Mouse (Mus musculus) adrenal gland, adult (tissue): ENCODE data around the gene Tbx21.
A peak's percentile ranks its signal among the peaks of the same experiment; 100 is the strongest.

ENCODE experiments used
- DNase-seq, 2 experiments: peaks; one replicate each; pipeline ENCODE4 v3.0.0; 2022 to 2023; ENCODE audit warnings: low spot score in 1 of 2; ENCODE audit not compliant: inconsistent age in 2 of 2

Tbx21 gene

DNA sequence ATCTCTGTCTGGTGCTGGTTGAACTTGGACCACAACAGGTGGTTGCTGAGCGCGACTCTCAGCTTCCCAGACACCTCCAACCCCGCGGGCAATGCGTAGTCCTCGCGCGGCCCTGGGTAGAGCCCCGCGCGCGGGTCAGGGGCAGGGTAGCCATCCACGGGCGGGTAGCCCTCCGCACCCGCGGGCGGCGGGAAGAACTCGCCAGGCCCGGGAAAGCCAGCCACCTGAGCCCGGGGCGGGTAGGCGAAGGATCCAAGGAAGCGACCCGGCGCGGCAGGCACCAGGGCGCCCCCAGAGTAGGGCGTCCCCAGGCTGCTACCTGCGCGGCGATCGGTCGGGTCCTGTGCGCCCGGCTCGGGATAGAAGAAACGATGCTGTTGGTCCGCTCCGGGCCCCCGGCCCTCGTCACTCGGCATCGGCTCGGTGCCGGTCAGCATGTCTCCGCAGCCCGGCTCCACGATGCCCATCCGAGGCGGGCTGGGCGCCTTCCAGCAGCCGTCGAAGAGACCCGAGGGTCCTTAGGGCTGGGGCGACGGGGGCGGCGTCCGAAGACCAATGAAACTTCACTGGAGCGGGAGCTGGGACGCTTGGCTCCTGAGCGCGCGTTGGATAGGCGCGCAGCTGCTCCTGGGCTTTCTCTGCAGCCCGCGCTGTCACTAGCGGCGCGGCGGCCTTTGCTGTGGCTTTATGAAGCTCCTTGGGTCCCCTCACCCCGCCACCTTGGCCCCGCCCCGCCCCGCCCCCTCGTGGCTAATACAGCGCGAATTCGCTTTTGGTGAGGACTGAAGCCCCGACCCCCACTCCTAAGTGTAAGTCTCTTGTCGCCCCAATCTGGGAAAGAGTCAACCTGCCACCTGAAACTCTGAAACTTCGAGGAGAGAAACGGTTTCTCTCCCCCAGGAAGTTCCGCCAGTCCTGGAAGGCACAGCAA is at the start of gene Tbx21:
Gene Tbx21, minus strand, starts transcription at position 661 of the 931 bp plus-strand sequence.
- DNase-seq, result no peak

- DNase-seq, result no peak
These were observed 45.2 kb upstream of the Tbx21 start for GRCm38 (mm10) chr11:97160341-97160740.

DNA sequence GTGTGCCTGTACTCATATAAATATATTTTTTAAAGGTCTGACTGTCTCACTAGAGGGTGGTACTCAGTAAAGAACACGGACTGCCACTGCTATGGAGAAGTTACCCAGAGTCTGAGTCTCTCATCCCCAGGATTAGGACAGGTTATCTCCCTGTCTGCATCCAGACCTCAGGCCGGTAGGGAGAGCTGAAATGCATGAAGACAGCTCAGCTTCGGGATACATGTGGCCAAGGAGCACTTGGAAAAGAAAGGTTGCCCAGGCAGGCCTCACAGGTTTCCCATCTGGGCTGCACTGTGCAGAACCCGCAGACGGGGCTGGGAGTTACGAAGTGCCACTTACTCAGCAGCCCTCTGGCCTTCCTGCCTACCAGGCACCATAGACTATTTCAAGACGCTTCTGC is 41.9 kb upstream of the Tbx21 start:
- DNase-seq, result no peak

- peak; percentile 67 to 83 for DNase-seq
These were observed 37.6 kb upstream of the Tbx21 start for GRCm38 (mm10) chr11:97152662-97153287.

DNA sequence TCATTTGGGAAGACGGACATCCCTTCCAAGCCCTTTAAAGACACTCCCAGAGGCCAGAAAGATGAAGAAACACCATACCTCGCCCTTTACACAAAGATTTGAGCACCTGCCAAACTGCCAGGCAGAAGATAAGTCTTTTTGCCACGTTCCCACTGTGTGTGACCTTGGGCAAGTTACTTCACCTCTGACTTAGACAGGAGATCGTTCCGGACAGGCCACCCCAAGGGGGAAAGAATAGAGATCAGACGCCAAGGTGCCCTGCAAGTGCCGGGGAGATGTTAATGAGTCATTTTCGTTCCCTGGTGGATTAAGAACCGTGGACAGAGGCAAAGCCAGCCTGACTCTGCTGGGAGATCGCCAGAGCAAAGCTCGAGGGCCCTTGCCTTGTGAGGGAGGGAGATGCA is 36.9 kb upstream of the Tbx21 start:
- peak; percentile 56 to 86 for DNase-seq

DNA sequence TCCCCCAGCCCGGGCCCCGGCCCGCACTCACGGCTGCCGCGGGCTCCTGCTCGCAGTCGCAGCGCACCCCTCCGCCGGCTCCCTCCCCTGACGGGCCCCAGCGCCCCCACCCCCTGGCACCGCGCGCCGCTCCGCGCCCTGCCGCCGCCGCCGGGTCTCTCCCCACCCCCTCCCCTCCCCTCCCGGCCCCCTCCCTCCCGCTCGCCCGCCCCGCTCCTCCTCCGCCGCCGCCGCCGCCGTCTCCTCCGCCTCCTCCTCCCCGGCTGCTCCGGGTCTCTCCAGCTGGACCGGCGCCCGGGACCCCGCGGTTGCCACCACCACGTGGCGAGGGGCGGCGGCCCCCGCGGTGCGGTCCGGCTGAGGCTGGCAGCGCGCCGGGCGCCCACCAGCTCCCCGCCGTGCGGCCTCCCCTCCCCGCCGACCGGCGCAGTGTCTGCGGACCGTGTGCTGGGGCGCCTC is 36.2 kb upstream of the Tbx21 start, which contains the start of gene Tbkbp1:
Gene Tbkbp1, minus strand, starts transcription at position 153 of the 459 bp plus-strand sequence.
- DNase-seq, result peak; percentile 37 to 65

DNA sequence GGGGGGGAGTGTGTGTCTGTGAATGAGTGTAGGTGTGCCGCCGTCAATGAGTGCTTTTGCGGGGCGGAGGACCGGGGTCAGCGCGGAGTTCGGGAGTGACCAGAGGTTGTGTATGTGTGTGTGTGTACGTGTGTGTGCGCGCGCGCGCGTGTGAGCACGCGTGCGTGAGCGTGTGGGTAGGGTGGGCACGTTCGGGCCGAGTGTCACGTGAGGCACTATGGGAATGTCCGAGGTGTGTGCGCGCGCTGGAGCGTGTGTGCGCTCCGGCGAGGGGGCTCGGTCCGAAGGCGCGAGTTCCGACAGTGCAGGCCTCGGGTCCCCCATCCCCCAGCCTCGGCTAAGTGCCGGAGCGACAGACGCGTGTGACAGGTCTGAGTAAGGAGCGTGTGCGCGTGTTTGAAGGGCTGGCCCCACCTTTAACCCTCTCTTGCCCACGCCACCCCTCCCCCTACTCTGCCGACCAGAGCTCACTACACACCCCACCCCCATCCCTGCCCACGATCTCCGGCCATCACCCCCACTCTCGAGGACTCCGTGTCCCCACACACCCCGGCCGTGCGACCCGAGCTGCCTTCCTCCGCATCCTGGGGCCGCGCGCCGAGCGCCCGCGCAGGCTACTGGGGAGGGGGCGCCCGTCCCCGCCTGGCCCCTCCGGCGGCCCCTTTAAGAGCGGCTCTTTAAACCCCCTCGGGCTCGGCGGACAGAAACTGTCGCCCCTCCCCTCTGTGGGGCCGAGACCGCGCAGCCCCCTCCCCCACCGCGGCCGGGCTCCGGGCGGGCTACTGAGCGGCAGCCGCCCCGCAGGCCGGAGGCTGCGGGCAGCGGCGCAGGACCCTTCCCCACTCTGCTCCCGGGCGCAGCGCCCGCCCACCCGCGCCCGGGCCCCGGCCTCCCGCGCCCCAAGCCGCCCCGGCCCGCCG is 35.5 kb upstream of the Tbx21 start:
- peak in 1 of 2 experiments; percentile 45 for DNase-seq

DNA sequence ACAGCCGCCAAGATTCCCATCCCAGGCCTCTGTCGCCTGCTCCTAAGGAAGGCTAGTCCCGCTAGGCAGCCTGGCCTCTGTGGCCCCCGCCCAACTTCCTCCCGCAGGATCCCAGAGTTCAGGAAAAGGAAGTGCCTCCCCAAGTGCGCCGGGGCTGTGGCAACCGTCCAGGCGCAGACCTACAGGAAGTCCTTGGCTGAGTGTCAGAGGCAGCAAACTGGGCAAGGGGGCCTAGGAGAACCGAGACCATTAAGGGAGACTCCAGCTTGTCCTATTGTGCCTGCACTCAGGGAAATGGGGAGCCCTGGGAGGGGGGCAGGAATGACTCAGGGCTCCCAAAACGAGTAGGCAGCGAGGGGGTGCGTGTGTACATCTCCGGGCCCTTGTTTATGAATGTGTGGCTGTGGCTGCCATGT is 34.9 kb upstream of the Tbx21 start:
- peak; percentile 80 to 87 for DNase-seq

- DNase-seq, result no peak
These were observed 33.9 kb upstream of the Tbx21 start for GRCm38 (mm10) chr11:97149026-97149425.

GRCm38 (mm10) chr11:97148591-97148990 is 33.5 kb upstream of the Tbx21 start:
- no peak for DNase-seq

DNA sequence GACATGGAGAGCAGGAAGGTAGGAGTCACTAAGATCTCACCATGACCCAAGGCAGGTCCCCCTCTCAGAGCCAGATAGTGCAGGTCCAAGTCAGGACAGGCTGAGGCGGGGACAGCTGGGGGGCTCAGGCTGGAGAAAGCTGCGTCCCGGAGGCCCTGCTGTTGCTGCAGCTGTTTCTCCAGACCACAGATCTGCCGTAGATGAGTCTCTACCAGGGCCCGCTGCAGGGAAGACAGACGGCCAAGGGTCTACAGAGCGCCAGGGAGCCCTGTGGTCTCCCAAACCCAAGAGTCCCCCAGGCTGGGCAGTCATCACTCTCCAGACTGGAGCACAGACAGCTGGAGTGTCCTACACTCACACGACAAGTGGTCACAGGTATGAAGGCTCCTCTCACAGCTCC is 32.2 kb upstream of the Tbx21 start:
- DNase-seq, result no peak

DNA sequence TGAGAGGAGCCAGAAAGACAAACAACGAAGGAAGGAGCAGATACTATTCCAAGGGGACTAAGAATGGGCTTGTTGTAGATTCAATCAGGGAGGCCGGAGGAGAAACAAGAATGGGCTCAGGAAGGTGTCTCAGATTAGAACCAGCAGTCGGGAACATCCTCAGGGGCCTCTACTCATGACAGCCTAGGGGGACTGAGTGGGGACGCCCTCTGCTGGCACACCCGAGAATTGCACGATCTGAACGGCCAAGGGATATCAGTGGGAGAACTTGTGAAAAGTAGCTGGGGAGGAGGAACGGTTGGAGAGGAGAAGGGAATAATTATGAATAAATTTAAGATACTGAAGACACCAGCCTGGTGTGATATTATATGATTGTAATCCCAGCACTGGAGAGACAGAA is 31.6 kb upstream of the Tbx21 start:
- DNase-seq, result peak; percentile 76 to 92

- DNase-seq, result no peak
These were observed 30.8 kb upstream of the Tbx21 start for GRCm38 (mm10) chr11:97145951-97146350.

GRCm38 (mm10) chr11:97145320-97145719 is 30.2 kb upstream of the Tbx21 start:
- DNase-seq, result no peak

DNA sequence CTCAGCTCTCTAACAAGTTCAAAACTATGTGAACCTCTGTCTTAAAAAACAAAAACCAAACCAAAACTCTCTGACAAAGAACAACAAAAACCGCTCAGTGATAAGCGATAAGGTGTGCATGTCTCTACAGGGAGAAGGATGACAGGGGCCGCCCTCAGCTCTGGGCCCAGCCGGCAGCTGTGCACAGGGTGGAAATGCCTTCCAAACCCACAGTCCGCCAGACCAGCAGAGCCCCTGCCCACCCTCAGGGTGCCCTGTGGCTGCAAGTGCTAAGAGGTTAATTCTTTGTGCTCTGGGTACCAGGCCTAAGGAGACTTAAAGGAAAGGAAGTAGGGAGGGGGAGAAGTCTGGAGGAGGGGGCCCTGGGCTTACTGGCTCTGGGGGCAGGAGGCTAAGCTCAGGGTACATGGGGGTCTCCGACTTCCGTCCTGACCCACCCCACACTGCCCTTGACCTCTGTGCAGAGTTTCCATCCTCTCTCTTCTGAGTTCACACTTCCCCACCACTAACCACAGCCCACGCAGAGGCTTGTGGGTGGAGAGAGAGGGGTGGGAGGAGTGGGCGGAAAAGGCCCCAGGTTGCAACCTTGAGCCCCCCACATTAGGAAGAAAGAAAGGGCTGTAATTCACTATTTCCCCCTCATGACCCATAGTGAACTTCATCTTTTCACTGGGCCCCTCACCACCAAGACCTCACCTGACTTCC is 28.2 kb upstream of the Tbx21 start:
- no peak for DNase-seq

DNA sequence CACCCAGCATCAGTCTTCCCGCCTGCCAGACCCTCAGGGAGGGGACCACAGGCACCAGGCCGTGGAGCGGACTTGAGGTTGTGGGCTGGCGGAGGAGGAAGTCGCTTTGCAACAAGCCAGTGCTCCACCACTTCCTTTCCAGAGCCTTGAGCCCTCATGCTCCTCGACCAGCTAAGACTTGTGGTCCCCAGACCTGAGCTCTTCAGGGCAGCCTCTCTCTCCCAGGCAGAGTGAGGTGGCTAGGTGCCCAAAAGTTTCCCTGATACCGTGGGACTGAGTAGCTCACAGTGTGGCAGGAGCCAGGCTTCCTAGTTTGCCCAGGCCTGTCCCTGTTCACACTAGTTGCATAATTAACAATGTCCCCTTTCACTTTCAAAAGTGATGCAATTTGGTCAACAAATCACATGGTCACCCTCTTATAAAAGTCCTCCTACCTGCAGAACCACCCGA is 27.1 kb upstream of the Tbx21 start:
- peak in 1 of 2 experiments; percentile 65 for DNase-seq

- DNase-seq, result peak in 1 of 2 experiments; percentile 43
These were observed 25.7 kb upstream of the Tbx21 start for GRCm38 (mm10) chr11:97140811-97141210.

- no peak for DNase-seq
These were observed 24.1 kb upstream of the Tbx21 start for GRCm38 (mm10) chr11:97139256-97139655.

GRCm38 (mm10) chr11:97138554-97139226 is 23.6 kb upstream of the Tbx21 start:
- peak; percentile 52 to 83 for DNase-seq

GRCm38 (mm10) chr11:97133270-97133669 is 18.1 kb upstream of the Tbx21 start:
- DNase-seq, result no peak
